Mouse (Mus musculus): ENCODE measurements around the gene Txnrd3. TPM values are rescaled to one million over a fixed set of nuclear protein-coding genes. Genes with fewer than 3 reads are reported as not detected.

Gene Txnrd3
- 10.0 and 11.2 TPM in 2 replicates for polyA plus RNA-seq (2014; fragmentation: Nextera tagmentation; extraction: Ambion mirVana)

GRCm38 (mm10) chr6:89643798-89644270, at the start of gene Txnrd3:
TSS of gene Txnrd3 (plus strand) at chr6:89643988.
- Histone ChIP-seq H3K4me2 (peak within 1 kb of the TSS; percentile 92), H3K4me3 (ENCODE audit: low read depth, low read length) (peak within 1 kb of the TSS; percentile 70), H3K9me3 (ENCODE audit: control insufficient read depth, low read length) (no peaks in the 10 kb centered on the region), H3K36me3 (ENCODE audit: control insufficient read depth, insufficient read depth, low read length) (no peaks in the 10 kb centered on the region), H3K27me3 (replicated peaks; ENCODE audit: control insufficient read depth, insufficient read depth, low read length) (no peaks in the 10 kb centered on the region), H3K4me1 (replicated peaks; ENCODE audit: control insufficient read depth, insufficient read depth, low read length) (peaks cover 3% of the 10 kb centered on the region; the same call in 1 of the 2 replicates), H3K9ac (ENCODE audit: low read depth, low read length) (peak within 1 kb of the TSS; percentile 70), H3K27ac (ENCODE audit: low read depth, low read length) (peak within 1 kb of the TSS; percentile 85)
- DNase-seq (ENCODE audit: low spot score): peak; percentile 89
- under 1% methylated on average over 51 of the region's 51 CpGs for WGBS
- ATAC-seq (replicated peaks; ENCODE audit: low FRiP score): peak; percentile 81

GRCm38 (mm10) chr6:89595018-89595776, 48.6 kb upstream of the Txnrd3 start, which contains the start of gene Chchd6:
TSS of gene Chchd6 (minus strand) at chr6:89595652.
- no peaks in the 10 kb centered on the region for H3K27me3 ChIP-seq (replicated peaks; ENCODE audit: control insufficient read depth, insufficient read depth, low read length)
- H3K36me3 ChIP-seq (ENCODE audit: control insufficient read depth, insufficient read depth, low read length): no peaks in the 10 kb centered on the region
- peak within 1 kb of the TSS; percentile 81 for H3K4me2 ChIP-seq
- ATAC-seq (replicated peaks; ENCODE audit: low FRiP score): peak; percentile 100
- DNase-seq (ENCODE audit: low spot score): peak; percentile 91
- peaks cover 5% of the 10 kb centered on the region; the same call in 1 of the 2 replicates for H3K4me1 ChIP-seq (replicated peaks; ENCODE audit: control insufficient read depth, insufficient read depth, low read length)
- no peaks in the 10 kb centered on the region for H3K9me3 ChIP-seq (ENCODE audit: control insufficient read depth, low read length)
- H3K27ac ChIP-seq (ENCODE audit: low read depth, low read length): no peak within 1 kb of the TSS
- 1% methylated on average over 56 of the region's 56 CpGs for WGBS
- H3K9ac ChIP-seq (ENCODE audit: low read depth, low read length): peak within 1 kb of the TSS; percentile 70
- H3K4me3 ChIP-seq (ENCODE audit: low read depth, low read length): peak within 1 kb of the TSS; percentile 68

GRCm38 (mm10) chr6:89595777-89596146, 48.0 kb upstream of the Txnrd3 start:
- H3K27ac ChIP-seq (ENCODE audit: low read depth, low read length): no peak overlapping the region
- peak; percentile 21 for ATAC-seq (replicated peaks; ENCODE audit: low FRiP score)
- H3K9me3 ChIP-seq (ENCODE audit: control insufficient read depth, low read length): no peaks in the 10 kb centered on the region
- peaks cover 5% of the 10 kb centered on the region; the same call in 1 of the 2 replicates for H3K4me1 ChIP-seq (replicated peaks; ENCODE audit: control insufficient read depth, insufficient read depth, low read length)
- DNase-seq (ENCODE audit: low spot score): no peak
- no peaks in the 10 kb centered on the region for H3K36me3 ChIP-seq (ENCODE audit: control insufficient read depth, insufficient read depth, low read length)
- peak overlapping the region; percentile 81; the same call in 1 of the 2 replicates for H3K4me2 ChIP-seq
- H3K27me3 ChIP-seq (replicated peaks; ENCODE audit: control insufficient read depth, insufficient read depth, low read length): no peaks in the 10 kb centered on the region
- peak overlapping the region; percentile 68; the same call in 1 of the 2 replicates for H3K4me3 ChIP-seq (ENCODE audit: low read depth, low read length)
- 23% methylated on average over 5 of the region's 5 CpGs for WGBS
- H3K9ac ChIP-seq (ENCODE audit: low read depth, low read length): no peak overlapping the region

GRCm38 (mm10) chr6:89596510-89596909, 47.3 kb upstream of the Txnrd3 start:
- Histone ChIP-seq H3K4me3 (ENCODE audit: low read depth, low read length) (no peak overlapping the region), H3K27ac (ENCODE audit: low read depth, low read length) (no peak overlapping the region), H3K9me3 (ENCODE audit: control insufficient read depth, low read length) (no peaks in the 10 kb centered on the region), H3K27me3 (replicated peaks; ENCODE audit: control insufficient read depth, insufficient read depth, low read length) (no peaks in the 10 kb centered on the region), H3K9ac (ENCODE audit: low read depth, low read length) (no peak overlapping the region), H3K4me1 (replicated peaks; ENCODE audit: control insufficient read depth, insufficient read depth, low read length) (peaks cover 5% of the 10 kb centered on the region; the same call in 1 of the 2 replicates), H3K36me3 (ENCODE audit: control insufficient read depth, insufficient read depth, low read length) (no peaks in the 10 kb centered on the region), H3K4me2 (no peak overlapping the region)
- ATAC-seq (replicated peaks; ENCODE audit: low FRiP score): no peak
- WGBS: 97% methylated on average over 1 of the region's 1 CpGs
- DNase-seq (ENCODE audit: low spot score): no peak

GRCm38 (mm10) chr6:89606096-89606495, 37.7 kb upstream of the Txnrd3 start:
- no peak overlapping the region for H3K4me2 ChIP-seq
- H3K27ac ChIP-seq (ENCODE audit: low read depth, low read length): no peak overlapping the region
- H3K36me3 ChIP-seq (ENCODE audit: control insufficient read depth, insufficient read depth, low read length): no peaks in the 10 kb centered on the region
- no peak for DNase-seq (ENCODE audit: low spot score)
- H3K9ac ChIP-seq (ENCODE audit: low read depth, low read length): no peak overlapping the region
- H3K4me3 ChIP-seq (ENCODE audit: low read depth, low read length): no peak overlapping the region
- 61% methylated on average over 3 of the region's 3 CpGs for WGBS
- ATAC-seq (replicated peaks; ENCODE audit: low FRiP score): no peak
- H3K4me1 ChIP-seq (replicated peaks; ENCODE audit: control insufficient read depth, insufficient read depth, low read length): no peaks in the 10 kb centered on the region
- H3K9me3 ChIP-seq (ENCODE audit: control insufficient read depth, low read length): no peaks in the 10 kb centered on the region
- no peaks in the 10 kb centered on the region for H3K27me3 ChIP-seq (replicated peaks; ENCODE audit: control insufficient read depth, insufficient read depth, low read length)

- no peak for DNase-seq (ENCODE audit: low spot score)
- no peaks in the 10 kb centered on the region for H3K36me3 ChIP-seq (ENCODE audit: control insufficient read depth, insufficient read depth, low read length)
- H3K9ac ChIP-seq (ENCODE audit: low read depth, low read length): no peak overlapping the region
- H3K4me3 ChIP-seq (ENCODE audit: low read depth, low read length): no peak overlapping the region
- ATAC-seq (replicated peaks; ENCODE audit: low FRiP score): no peak
- no peak overlapping the region for H3K27ac ChIP-seq (ENCODE audit: low read depth, low read length)
- 40% methylated on average over 4 of the region's 4 CpGs for WGBS
- no peaks in the 10 kb centered on the region for H3K9me3 ChIP-seq (ENCODE audit: control insufficient read depth, low read length)
- no peaks in the 10 kb centered on the region for H3K27me3 ChIP-seq (replicated peaks; ENCODE audit: control insufficient read depth, insufficient read depth, low read length)
- no peak overlapping the region for H3K4me2 ChIP-seq
- no peaks in the 10 kb centered on the region for H3K4me1 ChIP-seq (replicated peaks; ENCODE audit: control insufficient read depth, insufficient read depth, low read length)
Observed at GRCm38 (mm10) chr6:89607999-89608398, 35.8 kb upstream of the Txnrd3 start.

- Histone ChIP-seq H3K36me3 (ENCODE audit: control insufficient read depth, insufficient read depth, low read length) (no peaks in the 10 kb centered on the region), H3K27ac (ENCODE audit: low read depth, low read length) (no peak overlapping the region), H3K9me3 (ENCODE audit: control insufficient read depth, low read length) (no peaks in the 10 kb centered on the region), H3K4me2 (no peak overlapping the region), H3K4me3 (ENCODE audit: low read depth, low read length) (no peak overlapping the region), H3K9ac (ENCODE audit: low read depth, low read length) (no peak overlapping the region), H3K27me3 (replicated peaks; ENCODE audit: control insufficient read depth, insufficient read depth, low read length) (no peaks in the 10 kb centered on the region), H3K4me1 (replicated peaks; ENCODE audit: control insufficient read depth, insufficient read depth, low read length) (no peaks in the 10 kb centered on the region)
- 62% methylated on average over 15 of the region's 15 CpGs for WGBS
- DNase-seq (ENCODE audit: low spot score) (no peak), ATAC-seq (replicated peaks; ENCODE audit: low FRiP score) (no peak)
Observed at GRCm38 (mm10) chr6:89613336-89614106, 30.3 kb upstream of the Txnrd3 start.

GRCm38 (mm10) chr6:89614107-89614471, 29.7 kb upstream of the Txnrd3 start:
- Histone ChIP-seq H3K4me1 (replicated peaks; ENCODE audit: control insufficient read depth, insufficient read depth, low read length) (no peaks in the 10 kb centered on the region), H3K27me3 (replicated peaks; ENCODE audit: control insufficient read depth, insufficient read depth, low read length) (no peaks in the 10 kb centered on the region), H3K36me3 (ENCODE audit: control insufficient read depth, insufficient read depth, low read length) (no peaks in the 10 kb centered on the region), H3K9me3 (ENCODE audit: control insufficient read depth, low read length) (no peaks in the 10 kb centered on the region), H3K4me3 (ENCODE audit: low read depth, low read length) (no peak overlapping the region), H3K4me2 (no peak overlapping the region), H3K27ac (ENCODE audit: low read depth, low read length) (no peak overlapping the region), H3K9ac (ENCODE audit: low read depth, low read length) (no peak overlapping the region)
- WGBS: 18% methylated on average over 2 of the region's 2 CpGs
- ATAC-seq (replicated peaks; ENCODE audit: low FRiP score): no peak
- no peak for DNase-seq (ENCODE audit: low spot score)

All from liver, embryonic 11.5 days (tissue).